Mouse (Mus musculus) liver, adult 2 months (tissue): Measurements from ENCODE around the gene Tmem131l.

Source experiments
- CTCF ChIP-seq: fragments of 200-500 bp; IDR thresholded peaks from 2 replicates; pipeline ENCODE4 v1.5.1; 2011; ENCODE audit warnings: low read depth, low read length, control low read depth
- POLR2A ChIP-seq: fragments of 200-500 bp; IDR thresholded peaks from 2 replicates; pipeline ENCODE4 v1.6.1; 2011; ENCODE audit warnings: low read length, control low read depth; ENCODE audit not compliant: insufficient read depth; ENCODE audit errors: extremely low read depth

DNA sequence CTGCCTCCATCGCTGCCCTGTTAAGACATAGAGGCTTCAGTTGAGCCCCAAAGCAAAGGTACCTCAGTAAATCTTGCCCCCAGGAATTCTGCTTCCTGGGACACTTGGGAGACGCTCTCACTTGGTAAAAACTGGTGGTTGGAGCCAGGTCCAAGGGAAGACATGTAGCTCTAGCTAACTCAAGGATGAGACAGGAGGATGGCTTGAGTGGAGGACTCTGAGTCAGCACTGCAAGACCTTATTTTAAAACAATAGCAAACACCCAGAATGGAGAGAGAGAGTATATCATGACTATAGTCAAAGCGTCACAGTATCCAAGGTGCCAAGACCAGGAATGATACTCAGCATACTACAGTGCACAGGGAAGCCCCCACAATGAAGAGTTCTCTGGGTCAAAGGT, 2.4 kb downstream of the Tmem131l start:
- no peak for TF ChIP-seq CTCF
- TF ChIP-seq POLR2A, result no peak
